Mouse (Mus musculus): Measurements from ENCODE around the gene Kcnh4.

DNA sequence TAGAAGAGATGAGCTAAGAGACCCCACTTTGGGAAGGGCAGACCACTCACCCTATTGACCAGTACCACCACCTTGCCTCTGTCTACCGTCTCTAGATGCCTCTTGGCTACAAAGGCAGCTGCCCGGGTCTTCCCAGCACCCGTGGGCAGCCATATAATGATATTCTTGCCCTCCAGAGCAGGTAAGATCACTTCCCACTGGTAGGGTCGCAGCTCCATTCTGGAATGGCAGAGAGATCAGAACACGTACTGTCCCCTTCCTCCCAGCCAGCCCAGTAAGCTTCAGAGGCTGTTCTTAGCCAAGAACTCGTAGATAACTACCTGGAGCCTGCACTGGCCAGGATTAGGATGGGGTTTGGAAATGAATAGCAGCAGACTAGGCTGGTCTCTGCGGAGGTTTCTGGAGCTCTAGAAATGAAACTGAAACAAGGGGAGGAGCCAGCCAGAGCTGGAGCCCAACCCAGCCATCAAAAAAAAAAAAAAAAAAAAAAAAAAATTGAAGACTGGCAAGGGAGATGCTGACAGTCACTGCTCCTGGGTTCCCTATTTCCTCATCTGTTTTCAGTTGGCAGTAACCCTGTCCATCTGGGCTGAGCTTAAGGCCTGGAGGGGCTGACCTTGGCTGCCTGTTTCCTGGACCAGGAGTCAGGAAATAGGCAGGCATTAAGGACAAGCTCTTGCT, 55.8 kb downstream of the Kcnh4 start, which contains the start of gene Dhx58:
- TF ChIP-seq POLR2A (IDR thresholded peaks at IDR 0.05; ENCODE audit: borderline replicate concordance, extremely low read depth, insufficient read depth, insufficient read length, poor library complexity, severe bottlenecking): no peak
- TF ChIP-seq CTCF (IDR thresholded peaks at IDR 0.05; ENCODE audit: borderline replicate concordance, extremely low read depth, insufficient read depth, insufficient read length): no peak
